Mouse (Mus musculus) B cell, adult 2 months (primary cell): ENCODE results near the gene Tm7sf2.
A peak's percentile ranks its signal among the peaks of the same experiment; 100 is the strongest.

Experiments used
- DNase-seq, 2 experiments: peaks; one replicate each; pipeline ENCODE4 v3.0.0; 2022

The Tm7sf2 gene

DNA sequence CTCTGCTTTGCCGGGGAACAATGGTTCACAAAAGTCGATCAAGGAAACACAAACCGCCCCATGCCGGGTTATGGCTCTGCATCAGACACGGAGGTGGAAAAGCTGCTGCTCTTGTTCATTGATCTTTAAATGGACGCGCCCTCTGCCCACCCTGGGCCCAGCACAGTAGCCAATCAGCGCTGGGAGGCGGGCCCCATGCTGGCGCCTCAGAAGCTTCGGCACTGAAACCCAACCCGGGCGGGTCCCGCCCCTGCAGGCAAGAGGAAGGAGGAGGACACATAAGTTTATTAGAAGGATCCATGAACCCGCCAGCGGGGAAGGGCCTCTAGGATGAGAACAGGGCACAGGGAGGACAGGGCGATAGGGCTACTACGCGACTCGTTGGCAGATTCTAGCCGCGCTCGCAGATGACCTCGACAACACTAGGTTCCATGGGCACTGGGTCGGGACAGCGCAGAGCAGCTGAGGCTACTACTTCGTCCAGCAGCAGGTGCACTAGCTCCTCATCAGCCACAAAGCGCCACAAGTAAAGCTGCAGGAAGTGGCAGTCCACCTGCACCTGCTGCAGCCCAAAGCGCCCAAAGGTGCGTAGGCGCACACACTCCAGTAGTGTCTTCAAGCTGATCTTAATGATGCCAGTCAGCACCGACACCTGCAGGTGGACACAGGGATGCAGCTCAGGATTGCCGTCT, at the start of gene Tm7sf2:
Tm7sf2 (minus strand) TSS at position 650 of the 692 bp plus-strand sequence.
- DNase-seq: peak; percentile 86

DNA sequence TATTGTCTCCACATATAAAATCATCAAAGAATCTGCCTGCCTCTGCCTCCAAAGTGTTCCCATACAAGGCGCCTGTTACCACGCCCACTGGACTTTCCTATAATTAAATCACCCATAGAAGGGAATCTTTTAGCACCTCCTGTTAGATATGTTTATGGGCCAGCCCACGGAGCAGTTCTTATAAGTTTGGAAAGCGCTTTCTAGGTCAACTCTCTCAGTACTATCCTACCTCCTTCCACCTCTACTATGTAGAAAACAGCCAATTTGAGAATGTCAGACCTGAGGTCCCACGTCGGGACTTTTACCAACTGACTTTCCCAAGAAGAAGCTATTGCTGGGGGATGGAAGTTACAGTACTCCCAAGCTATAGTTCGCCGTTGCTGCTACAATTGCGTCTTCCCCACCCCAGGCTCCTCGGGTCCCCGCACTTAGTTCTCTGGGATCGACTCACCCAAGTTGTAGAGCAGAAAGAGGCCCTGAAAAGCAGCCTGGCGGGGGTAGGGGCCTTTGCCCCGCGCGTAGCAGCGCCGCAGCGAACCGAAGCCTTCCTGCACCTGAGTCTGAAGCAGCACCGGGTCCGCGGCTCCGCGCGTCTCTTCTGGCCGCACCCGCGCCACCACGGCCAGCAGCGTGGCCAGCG, 49.3 kb upstream of the Tm7sf2 start:
- DNase-seq: no peak

DNA sequence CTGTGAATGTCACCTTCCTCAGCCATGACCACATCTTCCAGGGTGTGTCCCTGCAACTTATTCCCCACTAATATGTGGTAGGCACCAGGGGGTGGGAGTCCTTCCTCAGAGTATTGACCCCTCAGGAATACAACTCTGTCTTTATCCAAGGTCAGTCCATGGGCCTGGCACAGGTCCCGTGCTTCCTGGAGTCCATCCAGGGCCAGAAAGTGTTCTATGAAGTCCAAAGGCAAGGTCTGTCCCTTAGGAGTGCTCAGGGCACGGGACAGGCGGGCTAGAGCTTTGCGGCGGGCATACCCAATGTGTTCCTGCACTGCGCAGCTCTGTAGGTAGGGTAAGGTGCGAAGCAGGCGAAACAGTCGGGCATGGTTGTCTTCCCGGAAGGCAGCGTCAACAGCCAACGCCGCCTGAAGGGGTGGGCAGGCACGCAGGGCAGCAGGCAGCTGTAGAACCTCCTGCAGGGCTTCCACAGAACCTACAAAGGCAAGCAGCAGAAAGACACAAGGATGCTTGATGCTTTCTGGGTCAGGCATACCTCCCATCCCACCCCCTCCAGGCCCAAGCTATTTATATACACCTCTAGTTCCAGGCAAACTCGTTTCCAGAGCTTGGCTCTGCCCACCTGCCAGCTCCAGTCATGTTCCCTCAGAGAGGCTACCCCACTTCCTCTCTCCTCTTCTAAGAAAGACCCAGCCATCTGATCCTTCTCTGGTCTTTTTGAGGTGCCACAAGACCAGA, 48.1 kb upstream of the Tm7sf2 start:
- DNase-seq: no peak

GRCm38 (mm10) chr19:6113116-6113515, 44.9 kb upstream of the Tm7sf2 start:
- no peak for DNase-seq

GRCm38 (mm10) chr19:6105586-6105985, 37.4 kb upstream of the Tm7sf2 start, which contains the start of gene Naaladl1:
Gene Naaladl1 (plus strand): TSS chr19:6105782.
- DNase-seq: no peak

DNA sequence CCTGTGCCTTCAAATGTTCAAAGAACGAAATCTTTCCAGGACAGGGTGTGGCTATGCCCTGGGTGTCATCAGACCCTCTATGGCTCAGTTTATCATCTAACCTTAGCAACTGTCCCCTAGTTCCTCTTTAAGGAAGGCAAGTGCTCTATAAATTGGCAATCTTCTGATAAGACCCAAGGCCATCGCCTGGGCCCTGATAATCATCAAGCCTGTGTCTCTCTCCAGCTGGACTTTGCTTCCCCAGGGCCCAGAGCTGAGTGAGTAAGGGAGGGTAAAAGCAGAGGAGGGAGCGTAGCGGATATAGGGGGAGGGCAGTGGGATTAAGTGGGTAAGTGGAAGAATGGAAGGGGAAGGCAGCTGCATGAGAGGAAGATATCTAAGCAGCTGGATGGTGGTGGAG, 36.3 kb upstream of the Tm7sf2 start:
- no peak for DNase-seq

- no peak for DNase-seq
Measured at GRCm38 (mm10) chr19:6102169-6102853, 34.1 kb upstream of the Tm7sf2 start.

DNA sequence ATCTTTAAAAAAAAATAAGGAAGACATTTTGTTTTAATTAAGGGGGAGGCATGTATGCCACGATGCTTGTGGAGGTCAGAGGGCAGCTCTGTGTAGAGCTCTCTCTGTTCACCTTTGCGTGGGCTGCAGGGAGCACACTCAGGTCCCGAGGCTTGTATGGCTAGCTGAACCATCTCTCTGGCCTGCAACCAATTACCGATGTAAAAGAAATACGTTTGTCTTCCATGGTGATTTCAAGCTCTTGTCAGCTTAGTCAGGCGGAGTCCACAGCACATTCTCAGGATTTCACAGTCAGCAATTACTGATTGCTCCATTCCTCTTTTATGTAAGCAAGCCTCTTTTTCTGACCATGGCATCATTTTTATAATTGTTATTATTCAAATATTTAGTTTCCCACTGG, 33.0 kb upstream of the Tm7sf2 start:
- DNase-seq: no peak

DNA sequence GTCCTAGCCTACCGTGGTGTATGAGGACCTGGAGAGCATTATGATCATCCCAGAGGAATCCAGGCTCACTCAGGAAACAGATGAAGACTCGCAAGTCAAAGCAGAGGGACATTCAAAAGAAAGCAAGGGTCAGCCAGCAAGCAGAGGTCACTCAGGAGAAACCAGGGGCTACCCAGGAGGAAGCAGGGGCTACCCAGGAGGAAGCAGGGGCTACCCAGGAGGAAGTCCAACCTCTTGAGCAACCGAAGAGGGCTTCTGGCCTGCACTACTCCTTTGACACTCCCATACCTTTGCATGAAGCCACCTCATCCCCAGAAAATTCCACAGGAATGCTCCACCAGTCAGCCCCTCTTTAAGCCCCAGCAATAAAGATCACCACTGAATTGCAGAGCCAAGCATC, 29.7 kb upstream of the Tm7sf2 start:
- no peak for DNase-seq

- no peak for DNase-seq
Measured at GRCm38 (mm10) chr19:6094119-6094518, 25.9 kb upstream of the Tm7sf2 start, which contains the start of gene AC131692.1. Gene AC131692.1 (plus strand): TSS chr19:6094419.

DNA sequence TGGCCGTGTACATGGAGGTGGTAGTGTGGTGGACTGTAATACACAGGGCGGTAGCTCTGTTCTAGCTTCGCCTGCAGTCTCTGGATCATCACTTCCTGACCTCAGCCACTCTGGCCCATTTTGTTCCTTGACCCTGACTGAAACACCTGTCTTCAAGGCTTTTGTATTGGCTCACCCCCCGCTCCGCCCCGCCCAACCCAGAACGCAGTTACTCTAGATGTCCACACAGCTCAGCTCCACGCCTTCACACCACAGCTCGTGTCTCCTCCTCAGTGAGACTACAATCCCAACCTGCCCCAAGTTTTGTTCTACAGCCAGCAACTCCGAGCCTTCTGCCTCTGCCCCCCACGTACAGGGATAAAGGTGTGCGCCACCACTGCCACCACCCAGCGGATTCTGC, 20.7 kb upstream of the Tm7sf2 start:
- no peak for DNase-seq

DNA sequence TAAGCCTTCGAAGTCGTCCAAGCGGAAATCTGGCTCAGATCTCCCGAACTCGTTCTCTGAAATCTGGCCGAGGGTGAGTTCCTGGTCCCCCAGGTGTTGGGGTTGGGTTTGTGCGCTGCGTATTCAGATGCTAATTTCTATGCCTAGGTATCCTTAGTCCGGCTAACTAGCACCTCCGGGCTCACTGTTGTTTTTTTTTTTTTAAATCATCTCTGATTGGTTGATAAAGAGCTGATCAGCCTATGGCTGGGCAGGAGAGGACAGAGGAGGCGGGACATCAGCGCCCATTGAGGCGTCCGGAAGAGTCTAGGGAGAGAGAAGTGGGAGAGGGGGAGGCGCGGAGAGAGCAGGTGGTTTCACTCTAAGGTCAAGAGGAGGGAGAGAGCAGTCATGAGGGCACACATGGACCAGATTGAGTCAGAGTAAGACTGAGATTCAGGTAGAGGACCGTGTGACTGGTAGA, 17.3 kb upstream of the Tm7sf2 start:
- DNase-seq: peak; percentile 59 to 64

DNA sequence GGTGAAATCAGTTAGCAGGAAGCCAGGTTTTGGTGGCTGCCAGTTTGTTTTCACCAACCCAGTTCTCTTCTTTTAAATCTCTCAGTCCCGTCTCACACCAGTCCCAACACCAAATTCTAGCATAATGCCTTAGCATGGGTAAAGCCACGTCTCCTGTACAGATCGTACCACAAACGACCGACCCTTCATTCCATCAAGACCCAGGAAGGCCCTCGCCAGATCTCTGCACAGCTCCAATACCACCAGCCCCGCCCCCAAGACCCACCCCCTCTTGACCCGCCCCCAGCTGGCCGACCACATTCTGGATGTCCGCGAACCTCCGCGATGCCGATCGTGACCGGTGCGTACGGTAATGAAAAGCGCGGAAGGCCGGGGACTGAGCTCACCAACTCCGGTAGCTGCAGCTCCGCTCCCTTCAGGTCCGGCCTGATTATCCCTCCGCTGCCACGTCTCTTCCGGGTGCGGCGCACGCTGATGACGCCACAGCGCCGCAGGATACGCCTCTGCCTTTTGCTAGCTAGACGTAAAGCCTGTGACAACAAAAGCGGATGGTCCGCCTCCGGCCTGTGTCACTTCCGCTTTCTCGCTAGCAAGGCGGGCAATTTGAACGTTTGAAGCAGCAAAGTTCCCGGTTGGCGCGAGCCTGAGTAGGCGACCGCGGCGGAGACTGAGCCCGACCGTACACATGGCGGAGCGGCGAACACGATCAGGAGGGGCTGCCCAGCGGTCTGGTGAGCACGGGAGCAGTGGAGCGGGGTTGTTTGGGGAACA, 16.5 kb upstream of the Tm7sf2 start, which contains the start of the genes Zfpl1 and Cdca5:
Zfpl1 (minus strand) TSS at position 479 of the 771 bp plus-strand sequence.
Cdca5 (plus strand) TSS at position 506 of the 771 bp plus-strand sequence.
- peak; percentile 97 for DNase-seq

DNA sequence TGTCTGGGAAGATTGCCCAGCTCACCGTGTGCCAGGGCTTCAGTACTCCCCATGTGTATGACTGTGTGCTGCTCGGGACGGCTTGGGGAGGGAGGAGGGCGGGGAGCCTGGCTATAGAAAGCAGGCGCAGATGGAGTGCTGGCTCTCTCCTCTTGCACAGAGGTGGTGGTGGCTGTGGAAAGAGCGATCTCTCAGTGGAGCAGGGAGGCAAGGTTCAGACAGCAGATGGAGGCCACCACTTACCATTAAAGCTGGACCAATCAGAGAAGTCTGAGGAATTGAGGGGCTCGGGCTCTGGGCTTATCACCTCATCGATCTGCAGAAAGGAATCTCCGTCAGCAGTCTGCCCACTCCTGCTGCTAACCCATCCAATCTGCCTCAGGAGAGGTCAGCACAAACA, 14.0 kb upstream of the Tm7sf2 start, which contains the start of gene Gm28374:
Gm28374 (minus strand) TSS at position 101 of the 400 bp plus-strand sequence.
- no peak for DNase-seq

GRCm38 (mm10) chr19:6079983-6080480, 11.9 kb upstream of the Tm7sf2 start, which contains the start of gene Tmem262:
Gene Tmem262 (plus strand): TSS chr19:6080033.
- no peak for DNase-seq

GRCm38 (mm10) chr19:6076564-6077393, 8.6 kb upstream of the Tm7sf2 start, which contains the start of gene Vps51:
Gene Vps51 (minus strand): TSS chr19:6077231.
- peak; percentile 86 to 88 for DNase-seq

DNA sequence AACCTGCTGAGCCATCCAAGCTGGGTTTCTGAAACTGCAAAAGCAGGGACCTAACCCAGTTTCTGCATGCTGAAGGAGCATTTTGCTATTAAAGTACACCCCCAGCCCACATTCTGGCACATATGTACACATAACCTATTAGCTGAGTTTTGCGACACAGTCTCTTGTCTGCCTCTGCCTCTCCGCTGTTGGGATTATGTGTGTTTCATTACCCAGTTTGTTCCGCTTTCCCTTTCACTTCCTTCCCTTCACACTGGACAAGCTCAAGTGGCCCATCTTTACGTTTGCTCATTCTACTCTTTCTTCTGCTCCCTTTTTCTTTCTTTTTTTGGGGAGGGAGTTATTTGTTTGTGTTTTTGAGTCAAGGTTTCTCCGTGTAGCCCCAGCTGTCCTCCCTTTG, 5.7 kb upstream of the Tm7sf2 start:
- DNase-seq: no peak

DNA sequence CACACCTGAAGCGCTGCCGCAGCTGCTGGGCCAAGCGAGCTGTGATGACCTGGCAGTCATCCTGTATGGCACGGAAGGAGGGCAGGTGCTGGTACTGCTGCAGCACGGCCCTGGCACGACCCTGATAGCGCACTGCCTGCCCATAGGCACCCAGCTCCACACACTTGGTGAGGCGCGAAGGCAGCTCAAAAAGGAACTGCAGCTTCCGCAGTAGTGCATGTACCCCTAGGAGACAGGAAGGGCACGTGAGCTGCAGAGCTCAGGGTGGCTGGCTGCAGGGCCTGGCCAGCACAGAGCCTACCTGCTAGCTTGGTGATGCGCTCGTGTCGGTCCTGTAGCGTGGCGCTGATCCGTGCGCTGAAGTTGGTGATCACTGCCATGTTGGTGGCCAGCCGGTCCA, 3.1 kb upstream of the Tm7sf2 start:
- DNase-seq: no peak

DNA sequence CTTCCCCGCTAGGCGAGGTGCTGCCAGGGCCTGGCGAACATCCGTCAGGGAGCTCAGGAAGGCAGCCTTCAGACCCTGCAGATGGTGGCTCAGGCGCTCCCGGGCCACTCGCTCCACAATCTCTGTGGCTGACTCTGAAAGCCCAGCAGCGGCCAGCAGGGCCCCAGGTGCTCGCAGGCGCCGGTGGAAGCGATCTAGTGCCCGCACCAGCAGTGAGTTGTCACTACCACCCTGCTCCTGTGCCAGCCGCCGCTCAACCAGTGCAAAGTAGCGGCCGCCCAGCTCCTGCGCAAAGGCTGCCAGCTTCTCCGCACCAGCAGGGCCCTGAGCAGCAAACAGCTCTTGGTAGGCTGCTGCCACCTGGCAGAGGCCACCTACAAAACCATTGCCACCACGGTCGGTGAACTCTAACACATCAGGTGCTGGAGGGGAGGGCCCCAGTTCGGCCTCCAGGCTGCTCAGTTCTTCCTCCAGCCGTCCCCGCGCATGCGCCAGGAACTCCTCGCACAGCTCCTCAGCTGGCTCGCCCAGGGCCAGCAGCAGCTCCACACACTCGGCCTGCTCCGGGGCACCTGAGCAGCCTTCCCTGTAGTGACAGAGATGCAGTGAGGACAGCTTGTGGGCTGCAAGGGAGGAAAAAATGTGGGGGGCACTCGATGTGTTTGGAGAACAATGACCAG, 2.5 kb upstream of the Tm7sf2 start:
- DNase-seq: no peak

- DNase-seq: no peak
Measured at GRCm38 (mm10) chr19:6069851-6070250, 1.7 kb upstream of the Tm7sf2 start.
